Mouse (Mus musculus) lung, adult 18-20 months (tissue): ENCODE measurements at regions not wholly inside any gene's neighbourhood (a gene's known extent, or its start where the extent isn't known, plus 50 kb on each side); places are given as distances from the start of the nearest gene placed in this dataset.

ENCODE experiments used
- DNase-seq, 2 experiments: peaks; one replicate each; pipeline ENCODE4 v3.0.0; 2022; ENCODE audit warnings: mixed read lengths in 2 of 2

GRCm38 (mm10) chr11:93808431-93808830 is 77.1 kb downstream of the Utp18 start:
- no peak for DNase-seq

- no peak for DNase-seq
Measured at GRCm38 (mm10) chr11:93807205-93807604, 78.4 kb downstream of the Utp18 start.

- no peak for DNase-seq
Measured at GRCm38 (mm10) chr11:93771143-93771940, 114.2 kb downstream of the Utp18 start.

GRCm38 (mm10) chr11:93765961-93766360 is 119.6 kb downstream of the Utp18 start:
- DNase-seq, result no peak

GRCm38 (mm10) chr11:93762832-93763530 is 122.6 kb downstream of the Utp18 start:
- no peak for DNase-seq

GRCm38 (mm10) chr11:93757825-93758224 is 127.7 kb downstream of the Utp18 start:
- no peak for DNase-seq

GRCm38 (mm10) chr11:93736618-93737017 is 148.9 kb downstream of the Utp18 start:
- no peak for DNase-seq

- DNase-seq, result no peak
Measured at GRCm38 (mm10) chr11:93733568-93734185, 151.9 kb downstream of the Utp18 start.

GRCm38 (mm10) chr11:93729119-93729518 is 156.4 kb downstream of the Utp18 start:
- peak in 1 of 2 experiments; percentile 6 for DNase-seq

- no peak for DNase-seq
Measured at GRCm38 (mm10) chr11:93725242-93725641, 160.3 kb downstream of the Utp18 start.

GRCm38 (mm10) chr11:93719141-93719540 is 166.4 kb downstream of the Utp18 start:
- no peak for DNase-seq

GRCm38 (mm10) chr11:93709686-93710085 is 175.9 kb downstream of the Utp18 start:
- DNase-seq, result no peak

GRCm38 (mm10) chr11:93696982-93697541 is 188.5 kb downstream of the Utp18 start:
- DNase-seq, result no peak

GRCm38 (mm10) chr11:93696096-93696890 is 189.3 kb downstream of the Utp18 start:
- DNase-seq, result no peak

- no peak for DNase-seq
Measured at GRCm38 (mm10) chr11:93683691-93684090, 201.9 kb downstream of the Utp18 start.

GRCm38 (mm10) chr11:93676299-93676698 is 209.3 kb downstream of the Utp18 start:
- DNase-seq, result no peak

- no peak for DNase-seq
Measured at GRCm38 (mm10) chr11:93672025-93672424, 213.5 kb downstream of the Utp18 start.

GRCm38 (mm10) chr11:93661657-93662056 is 223.9 kb downstream of the Utp18 start:
- no peak for DNase-seq

- no peak for DNase-seq
Measured at GRCm38 (mm10) chr11:93660379-93660778, 225.2 kb downstream of the Utp18 start.

- no peak for DNase-seq
Measured at GRCm38 (mm10) chr11:93658719-93659118, 226.8 kb downstream of the Utp18 start.

- DNase-seq, result no peak
Measured at GRCm38 (mm10) chr11:93655602-93656239, 229.8 kb downstream of the Utp18 start.

- DNase-seq, result no peak
Measured at GRCm38 (mm10) chr11:93653401-93653800, 232.2 kb downstream of the Utp18 start.
